Mouse (Mus musculus) ES-E14 (cell line): Measurements from ENCODE around the gene Frem2.

Experiments used
- CHD2 ChIP-seq: IDR thresholded peaks from 2 replicates; pipeline ENCODE4 v1.6.1; 2014; ENCODE audit warnings: mild to moderate bottlenecking, low read depth, low read length, inconsistent platforms
- HCFC1 ChIP-seq: IDR thresholded peaks from 2 replicates; pipeline ENCODE4 v1.6.1; 2012; ENCODE audit warnings: low read length, inconsistent platforms, borderline replicate concordance; ENCODE audit not compliant: insufficient read depth
- ZNF384 ChIP-seq: IDR thresholded peaks from 2 replicates; pipeline ENCODE4 v1.6.1; 2012; ENCODE audit warnings: low read depth, low read length, inconsistent platforms

DNA sequence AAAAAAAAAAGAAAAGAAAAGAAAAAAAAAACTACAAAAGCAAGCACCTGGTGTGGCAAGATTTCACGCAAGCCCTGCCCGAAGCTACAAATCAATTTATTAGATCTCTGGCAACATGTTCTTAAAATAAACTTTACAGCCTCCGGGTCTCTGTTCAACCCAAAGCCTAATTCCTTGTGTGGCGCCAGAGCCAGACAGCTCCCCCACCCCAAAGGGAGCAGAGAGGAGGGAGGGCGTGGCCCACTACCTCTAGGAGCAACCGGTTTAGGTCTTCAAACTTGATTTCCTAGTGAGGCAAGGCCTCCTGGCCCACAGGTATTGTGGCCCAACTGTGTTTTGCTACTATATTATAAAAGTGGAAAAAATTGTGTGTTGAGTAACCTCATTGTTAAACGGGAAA lies 57.8 kb downstream of the Frem2 start:
- TF ChIP-seq ZNF384 (no peak), HCFC1 (no peak), CHD2 (no peak)
